Mouse (Mus musculus): ENCODE data around the gene Ttll11. TPM values are rescaled to one million over a fixed set of nuclear protein-coding genes. Genes with fewer than 3 reads are reported as not detected.

Gene Ttll11
- polyA plus RNA-seq, 1 experiment from 2014 or later: 0.67 TPM

- H3K4me2 ChIP-seq (replicated peaks): peak overlapping the region; percentile 29; the same call in 1 of the 2 replicates
- no peaks in the 10 kb centered on the region for H3K27me3 ChIP-seq (replicated peaks)
Measured at GRCm38 (mm10) chr2:35841841-35842420, 137.8 kb downstream of the Ttll11 start.

GRCm38 (mm10) chr2:35840956-35841816, 138.5 kb downstream of the Ttll11 start:
- Histone ChIP-seq H3K4me1 (replicated peaks) (peaks cover 21% of the 10 kb centered on the region), H3K27ac (peak overlapping the region; percentile 39), H3K27me3 (replicated peaks) (no peaks in the 10 kb centered on the region), H3K4me3 (replicated peaks) (no peak overlapping the region), H3K9ac (no peak overlapping the region), H3K4me2 (replicated peaks) (peak overlapping the region; percentile 29), H3K36me3 (no peaks in the 10 kb centered on the region), H3K9me3 (no peaks in the 10 kb centered on the region)
- ATAC-seq: peak; percentile 87
- 19% methylated on average over 14 of the region's 14 CpGs for WGBS

More at GRCm38 (mm10) chr2:35841841-35842420, 137.8 kb downstream of the Ttll11 start:
- H3K9me3 ChIP-seq: no peaks in the 10 kb centered on the region
- no peak overlapping the region for H3K9ac ChIP-seq
- H3K4me1 ChIP-seq (replicated peaks): peaks cover 21% of the 10 kb centered on the region
- H3K4me3 ChIP-seq (replicated peaks): no peak overlapping the region
- peak overlapping the region; percentile 39 for H3K27ac ChIP-seq
- no peaks in the 10 kb centered on the region for H3K36me3 ChIP-seq
- 0 out of 2 replicates have a peak, but pooled peaks have one; percentile 12 for ATAC-seq
- WGBS: 66% methylated on average over 4 of the region's 4 CpGs

- H3K4me1 ChIP-seq (replicated peaks): peaks cover 19% of the 10 kb centered on the region
- WGBS: 72% methylated on average over 11 of the region's 11 CpGs
- H3K27me3 ChIP-seq (replicated peaks): no peaks in the 10 kb centered on the region
- H3K4me2 ChIP-seq (replicated peaks): no peak overlapping the region
- no peak overlapping the region for H3K9ac ChIP-seq
- H3K36me3 ChIP-seq: no peaks in the 10 kb centered on the region
- no peak for ATAC-seq
- H3K27ac ChIP-seq: no peak overlapping the region
- H3K9me3 ChIP-seq: no peaks in the 10 kb centered on the region
- no peak overlapping the region for H3K4me3 ChIP-seq (replicated peaks)
Measured at GRCm38 (mm10) chr2:35838751-35839479, 140.8 kb downstream of the Ttll11 start.

GRCm38 (mm10) chr2:35834198-35834913, 145.4 kb downstream of the Ttll11 start:
- H3K4me3 ChIP-seq (replicated peaks): no peak overlapping the region
- ATAC-seq: no peak
- peaks cover 9% of the 10 kb centered on the region for H3K4me1 ChIP-seq (replicated peaks)
- H3K9ac ChIP-seq: no peak overlapping the region
- no peak overlapping the region for H3K27ac ChIP-seq
- no peaks in the 10 kb centered on the region for H3K27me3 ChIP-seq (replicated peaks)
- H3K36me3 ChIP-seq: no peaks in the 10 kb centered on the region
- 97% methylated on average over 10 of the region's 10 CpGs for WGBS
- H3K9me3 ChIP-seq: no peaks in the 10 kb centered on the region
- H3K4me2 ChIP-seq (replicated peaks): no peak overlapping the region

- 52% methylated on average over 6 of the region's 6 CpGs for WGBS
- peaks cover 9% of the 10 kb centered on the region for H3K4me1 ChIP-seq (replicated peaks)
- no peak overlapping the region for H3K9ac ChIP-seq
- H3K4me3 ChIP-seq (replicated peaks): no peak overlapping the region
- no peak overlapping the region for H3K4me2 ChIP-seq (replicated peaks)
- no peaks in the 10 kb centered on the region for H3K9me3 ChIP-seq
- H3K27me3 ChIP-seq (replicated peaks): no peaks in the 10 kb centered on the region
- H3K27ac ChIP-seq: no peak overlapping the region
- no peak for ATAC-seq
- H3K36me3 ChIP-seq: no peaks in the 10 kb centered on the region
Measured at GRCm38 (mm10) chr2:35833546-35833945, 146.2 kb downstream of the Ttll11 start.

- no peak overlapping the region for H3K4me3 ChIP-seq (replicated peaks)
- H3K27me3 ChIP-seq (replicated peaks): no peaks in the 10 kb centered on the region
- H3K9ac ChIP-seq: no peak overlapping the region
- no peaks in the 10 kb centered on the region for H3K36me3 ChIP-seq
- H3K27ac ChIP-seq: peak overlapping the region; percentile 7; the same call in 1 of the 2 replicates
- H3K9me3 ChIP-seq: no peaks in the 10 kb centered on the region
- H3K4me2 ChIP-seq (replicated peaks): no peak overlapping the region
- ATAC-seq: peak; percentile 94
- WGBS: 11% methylated on average over 11 of the region's 11 CpGs
- peaks cover 9% of the 10 kb centered on the region for H3K4me1 ChIP-seq (replicated peaks)
Measured at GRCm38 (mm10) chr2:35832742-35833425, 146.8 kb downstream of the Ttll11 start.

- Histone ChIP-seq H3K4me3 (replicated peaks) (no peak overlapping the region), H3K27me3 (replicated peaks) (no peaks in the 10 kb centered on the region), H3K27ac (no peak overlapping the region), H3K4me1 (replicated peaks) (peaks cover 9% of the 10 kb centered on the region), H3K9ac (no peak overlapping the region), H3K9me3 (no peaks in the 10 kb centered on the region), H3K36me3 (no peaks in the 10 kb centered on the region), H3K4me2 (replicated peaks) (no peak overlapping the region)
- WGBS: 79% methylated on average over 10 of the region's 10 CpGs
- peak; percentile 25; the same call in 1 of the 2 replicates for ATAC-seq
Measured at GRCm38 (mm10) chr2:35831904-35832581, 147.7 kb downstream of the Ttll11 start.

GRCm38 (mm10) chr2:35830966-35831903, 148.5 kb downstream of the Ttll11 start:
- Histone ChIP-seq H3K36me3 (no peaks in the 10 kb centered on the region), H3K27ac (no peak overlapping the region), H3K27me3 (replicated peaks) (no peaks in the 10 kb centered on the region), H3K4me1 (replicated peaks) (peaks cover 9% of the 10 kb centered on the region), H3K9me3 (no peaks in the 10 kb centered on the region), H3K4me3 (replicated peaks) (no peak overlapping the region), H3K9ac (no peak overlapping the region), H3K4me2 (replicated peaks) (no peak overlapping the region)
- no peak for ATAC-seq
- 78% methylated on average over 6 of the region's 6 CpGs for WGBS

GRCm38 (mm10) chr2:35829136-35829535, 150.6 kb downstream of the Ttll11 start:
- 93% methylated on average over 4 of the region's 4 CpGs for WGBS
- Histone ChIP-seq H3K36me3 (no peaks in the 10 kb centered on the region), H3K4me3 (replicated peaks) (no peak overlapping the region), H3K27ac (no peak overlapping the region), H3K27me3 (replicated peaks) (no peaks in the 10 kb centered on the region), H3K4me1 (replicated peaks) (peaks cover 9% of the 10 kb centered on the region), H3K4me2 (replicated peaks) (no peak overlapping the region), H3K9me3 (no peaks in the 10 kb centered on the region), H3K9ac (no peak overlapping the region)
- no peak for ATAC-seq

GRCm38 (mm10) chr2:35827886-35828285, 151.8 kb downstream of the Ttll11 start:
- Histone ChIP-seq H3K9ac (no peak overlapping the region), H3K27me3 (replicated peaks) (no peaks in the 10 kb centered on the region), H3K4me1 (replicated peaks) (peaks cover 7% of the 10 kb centered on the region), H3K9me3 (no peaks in the 10 kb centered on the region), H3K4me3 (replicated peaks) (no peak overlapping the region), H3K36me3 (no peaks in the 10 kb centered on the region), H3K4me2 (replicated peaks) (no peak overlapping the region), H3K27ac (no peak overlapping the region)
- 80% methylated on average over 4 of the region's 4 CpGs for WGBS
- ATAC-seq: no peak

All from intestine, embryonic 15.5 days (tissue).